Mouse (Mus musculus) granulocyte monocyte progenitor cell, adult 5-6 weeks (primary cell): ENCODE measurements at regions not wholly inside any gene's neighbourhood (a gene's known extent, or its start where the extent isn't known, plus 50 kb on each side); places are given as distances from the start of the nearest gene placed in this dataset.
"Not testable (repeated sequence)": the region's sequence is repeated elsewhere in the genome, so short reads cannot be mapped to it uniquely, and the experiment has no call there.

ENCODE experiments used
- ATAC-seq: replicated peaks from 2 replicates; pipeline ENCODE4 v1.8.0; 2016; ENCODE audit warnings: mild to moderate bottlenecking, moderate TSS enrichment, inconsistent platforms; ENCODE audit not compliant: poor library complexity, severe bottlenecking

GRCm38 (mm10) chr4:38334529-38335149, 1115.5 kb upstream of the 1700009N14Rik start:
- no peak for ATAC-seq

DNA sequence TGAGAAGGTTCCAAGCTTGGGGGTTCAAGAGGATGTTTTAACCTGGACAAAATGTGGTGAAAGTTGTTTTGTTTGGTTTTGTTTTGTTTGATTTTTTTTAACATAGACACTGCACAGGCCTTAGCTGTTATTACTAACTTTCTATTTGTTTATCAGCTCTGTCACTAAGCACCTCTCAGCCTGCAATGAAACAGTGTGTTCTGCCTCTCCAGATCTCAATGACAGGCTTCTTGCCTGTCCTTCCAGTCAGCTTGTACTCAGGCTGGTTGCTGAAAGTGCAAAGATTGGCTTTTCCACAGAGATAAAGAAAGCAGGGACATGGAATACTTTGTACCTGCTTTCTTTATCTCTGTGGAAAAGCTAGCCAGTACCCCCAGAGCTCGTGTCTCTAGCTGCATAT, 1114.9 kb upstream of the 1700009N14Rik start:
- no peak for ATAC-seq

DNA sequence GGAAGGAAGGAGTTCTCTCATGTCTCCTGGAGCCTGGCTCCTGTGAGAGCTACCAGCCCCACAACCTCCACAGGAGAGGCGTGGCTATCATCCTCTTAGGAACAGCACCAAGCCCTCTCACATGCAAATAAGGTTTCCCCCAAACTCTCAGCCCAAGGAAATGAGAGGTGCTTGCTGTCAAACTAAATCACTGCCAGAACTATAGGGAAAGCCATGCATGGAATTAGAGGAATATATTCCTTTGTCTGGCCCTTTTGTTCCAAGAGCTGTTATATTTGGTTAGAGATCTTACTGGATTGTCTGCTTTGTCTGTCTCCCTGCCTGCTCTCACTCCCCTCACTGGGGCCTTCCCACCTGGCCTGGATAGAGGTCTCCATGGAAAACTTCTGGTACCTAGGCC, 1079.0 kb upstream of the 1700009N14Rik start:
- no peak for ATAC-seq

- peak; percentile 97 for ATAC-seq
These were observed 1068.2 kb upstream of the 1700009N14Rik start for GRCm38 (mm10) chr4:38381916-38382315.

DNA sequence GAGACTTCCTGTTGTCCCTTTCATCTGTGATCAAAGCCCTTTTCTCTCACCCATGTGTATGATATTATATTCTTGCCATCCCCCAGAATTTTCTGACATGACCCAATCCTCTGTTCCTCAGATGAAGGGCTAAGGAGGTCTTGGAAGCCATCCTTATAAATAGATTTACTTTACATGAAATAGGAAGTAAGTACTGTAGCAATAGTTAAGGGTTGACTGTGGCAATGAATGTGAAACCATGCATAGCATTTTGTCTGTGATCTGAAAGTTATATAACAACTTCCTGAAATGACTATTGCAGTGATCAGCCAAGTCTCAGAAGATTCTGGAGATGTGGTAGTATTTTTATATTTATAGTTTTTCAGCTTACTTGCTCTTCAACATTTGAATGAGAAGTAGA, 1053.5 kb upstream of the 1700009N14Rik start:
- peak; percentile 56; the same call in 1 of the 2 replicates for ATAC-seq

- not testable (repeated sequence) for ATAC-seq
These were observed 1014.8 kb upstream of the 1700009N14Rik start for GRCm38 (mm10) chr4:38435326-38435725.

GRCm38 (mm10) chr4:38461473-38462194, 988.5 kb upstream of the 1700009N14Rik start:
- no peak for ATAC-seq

DNA sequence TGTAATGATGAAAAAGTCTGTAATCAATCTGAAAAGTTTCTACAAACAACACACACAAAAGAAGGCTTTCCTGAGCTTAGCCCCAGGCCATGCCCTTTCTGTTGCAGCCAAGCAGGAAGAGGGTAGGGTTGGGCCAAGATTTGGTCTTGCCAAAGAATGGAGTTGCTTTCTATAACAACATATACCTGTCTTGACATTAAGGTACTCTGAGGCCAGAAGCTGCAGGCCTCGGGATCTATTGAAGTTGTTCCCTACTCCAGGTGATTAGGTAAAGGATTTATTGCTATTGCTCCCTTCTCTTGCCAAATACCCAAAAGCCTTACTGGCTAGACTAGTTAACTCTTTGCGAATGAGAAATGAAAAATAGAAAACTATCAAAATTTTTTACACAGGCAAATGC, 951.8 kb upstream of the 1700009N14Rik start:
- ATAC-seq, result no peak

DNA sequence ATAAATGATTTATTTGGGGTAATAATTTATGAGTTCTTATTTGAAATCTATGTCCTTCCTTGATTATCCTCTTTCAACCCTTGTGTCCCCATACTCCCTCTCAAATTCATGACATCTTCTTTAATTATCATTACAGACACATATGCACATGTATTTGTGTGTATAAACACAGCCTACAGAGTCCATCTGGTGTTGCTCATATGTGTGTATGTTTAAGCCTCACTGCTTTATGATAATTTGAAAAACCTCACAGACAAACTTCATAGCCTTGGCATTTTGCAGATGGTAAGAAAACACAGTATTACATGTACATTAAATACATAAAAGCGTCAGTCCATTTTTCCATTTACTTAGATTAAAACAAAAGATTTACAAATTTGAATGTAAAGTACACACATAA, 944.2 kb upstream of the 1700009N14Rik start:
- ATAC-seq, result no peak

GRCm38 (mm10) chr4:38507202-38507601, 942.9 kb upstream of the 1700009N14Rik start:
- no peak for ATAC-seq

- ATAC-seq, result no peak
These were observed 931.0 kb upstream of the 1700009N14Rik start for GRCm38 (mm10) chr4:38519108-38519507.
